Mouse (Mus musculus) intestine, postnatal 0 days (tissue): ENCODE measurements around the gene Parp4. TPM values are rescaled to one million over a fixed set of nuclear protein-coding genes. Genes with fewer than 3 reads are reported as not detected.
A peak's percentile ranks its signal among the peaks of the same experiment; 100 is the strongest.

Source experiments
- ATAC-seq: fragments of 200-750 bp; cut with Nextera tagmentation; 2 replicates; pipeline ENCODE4 v1.8.0; 2017; ENCODE audit warnings: mild to moderate bottlenecking, moderate TSS enrichment, moderate library complexity
- H3K27ac ChIP-seq: fragments of 300-500 bp; sonication (generic); 2 replicates; pipeline ENCODE4 v1.5.1; 2014; ENCODE audit warnings: mild to moderate bottlenecking, low read depth, low read length, moderate library complexity
- H3K27me3 ChIP-seq: fragments of 300-500 bp; sonication (generic); replicated peaks from 2 replicates; pipeline ENCODE4 v1.6.1; 2014; ENCODE audit warnings: low read length, mixed read lengths; ENCODE audit not compliant: control insufficient read depth, insufficient read depth
- H3K36me3 ChIP-seq: fragments of 300-500 bp; sonication (generic); 2 replicates; pipeline ENCODE4 v1.6.1; 2014; ENCODE audit warnings: mild to moderate bottlenecking, moderate library complexity; ENCODE audit not compliant: control insufficient read depth, insufficient read depth
- H3K4me1 ChIP-seq: fragments of 300-500 bp; sonication (generic); replicated peaks from 2 replicates; pipeline ENCODE4 v1.6.1; 2014; ENCODE audit warnings: antibody characterized with exemption, low read length, mixed read lengths; ENCODE audit not compliant: control insufficient read depth, insufficient read depth
- H3K4me2 ChIP-seq: fragments of 300-500 bp; sonication (generic); replicated peaks from 2 replicates; pipeline ENCODE4 v1.6.1; 2014; ENCODE audit warnings: low read depth, mild to moderate bottlenecking, moderate library complexity
- H3K4me3 ChIP-seq: fragments of 300-500 bp; sonication (generic); 2 replicates; pipeline ENCODE4 v1.5.1; 2014; ENCODE audit warnings: low read depth, low read length
- H3K9ac ChIP-seq: fragments of 300-500 bp; sonication (generic); 2 replicates; pipeline ENCODE4 v1.6.1; 2014; ENCODE audit warnings: mild to moderate bottlenecking, low read depth, low read length
- H3K9me3 ChIP-seq: fragments of 300-500 bp; sonication (generic); 2 replicates; pipeline ENCODE4 v1.6.1; 2016; ENCODE audit warnings: mixed run types; ENCODE audit not compliant: control insufficient read depth
- CTCF ChIP-seq: sonication (generic); IDR thresholded peaks from 2 replicates; pipeline ENCODE4 v1.5.1; 2016; ENCODE audit warnings: low read depth, mild to moderate bottlenecking, control low read depth, antibody characterized with exemption, moderate library complexity
- WGBS: fragments of 180-500 bp; shearing (Covaris S2); extraction: QIAGEN DNeasy Blood & Tissue Kit; methylation state at CpG from one replicate; pipeline ENCODE4 v1.1.7; 2014; 5-methylcytosine and 5-hydroxymethylcytosine counted together
- polyA plus RNA-seq: library from polyadenylated mRNA; unstranded; fragments of >200 nt; fragmentation: Nextera tagmentation; extraction: Ambion mirVana; gene quantifications from 2 replicates; pipeline ENCODE4 v1.2.1, GENCODE M21; 2015

Parp4 gene
- polyA plus RNA-seq, 1 experiment from 2014 or later, result 12.2 TPM

- no peak for ATAC-seq
- WGBS, result 93% methylated on average over 7 of the region's 7 CpGs
Measured at GRCm38 (mm10) chr14:56553331-56553730, 22.1 kb upstream of the Parp4 start.

GRCm38 (mm10) chr14:56554716-56555115 is 20.7 kb upstream of the Parp4 start:
- no peak for TF ChIP-seq CTCF
- Histone ChIP-seq H3K36me3 (peaks cover 5% of the 10 kb centered on the region; the same call in 1 of the 2 replicates), H3K27me3 (no peaks in the 10 kb centered on the region), H3K9me3 (no peaks in the 10 kb centered on the region), H3K4me2 (no peak overlapping the region), H3K4me1 (no peaks in the 10 kb centered on the region), H3K27ac (no peak overlapping the region), H3K4me3 (no peak overlapping the region), H3K9ac (no peak overlapping the region)
- 89% methylated on average over 2 of the region's 2 CpGs for WGBS
- ATAC-seq, result no peak

More at GRCm38 (mm10) chr14:56553331-56553730, 22.1 kb upstream of the Parp4 start:
- Histone ChIP-seq H3K27ac (no peak overlapping the region), H3K9me3 (no peaks in the 10 kb centered on the region), H3K4me2 (no peak overlapping the region), H3K4me3 (no peak overlapping the region), H3K27me3 (no peaks in the 10 kb centered on the region), H3K4me1 (no peaks in the 10 kb centered on the region), H3K36me3 (peaks cover 5% of the 10 kb centered on the region), H3K9ac (no peak overlapping the region)
- no peak for TF ChIP-seq CTCF

GRCm38 (mm10) chr14:56559134-56559533 is 16.3 kb upstream of the Parp4 start:
- H3K27me3 ChIP-seq, result no peaks in the 10 kb centered on the region
- no peak overlapping the region for H3K4me2 ChIP-seq
- no peak overlapping the region for H3K27ac ChIP-seq
- 79% methylated on average over 3 of the region's 3 CpGs for WGBS
- H3K36me3 ChIP-seq, result peaks cover 14% of the 10 kb centered on the region; the same call in 1 of the 2 replicates
- TF ChIP-seq CTCF, result no peak
- no peaks in the 10 kb centered on the region for H3K4me1 ChIP-seq
- no peak overlapping the region for H3K9ac ChIP-seq
- H3K9me3 ChIP-seq, result no peaks in the 10 kb centered on the region
- H3K4me3 ChIP-seq, result no peak overlapping the region
- ATAC-seq, result no peak

- 74% methylated on average over 7 of the region's 7 CpGs for WGBS
- Histone ChIP-seq H3K4me1 (no peaks in the 10 kb centered on the region), H3K4me2 (no peak overlapping the region), H3K27ac (no peak overlapping the region), H3K9me3 (no peaks in the 10 kb centered on the region), H3K27me3 (no peaks in the 10 kb centered on the region), H3K4me3 (no peak overlapping the region), H3K9ac (no peak overlapping the region), H3K36me3 (peaks cover 10% of the 10 kb centered on the region; the same call in 1 of the 2 replicates)
- no peak for TF ChIP-seq CTCF
- ATAC-seq, result no peak
Measured at GRCm38 (mm10) chr14:56567476-56567875, 7.9 kb upstream of the Parp4 start.

- Histone ChIP-seq H3K36me3 (no peaks in the 10 kb centered on the region), H3K4me2 (no peak overlapping the region), H3K9me3 (no peaks in the 10 kb centered on the region), H3K9ac (no peak overlapping the region), H3K27ac (no peak overlapping the region), H3K4me1 (no peaks in the 10 kb centered on the region), H3K4me3 (no peak overlapping the region), H3K27me3 (no peaks in the 10 kb centered on the region)
- WGBS, result 85% methylated on average over 4 of the region's 4 CpGs
- no peak for ATAC-seq
- TF ChIP-seq CTCF, result no peak
Measured at GRCm38 (mm10) chr14:56569041-56569440, 6.4 kb upstream of the Parp4 start.

DNA sequence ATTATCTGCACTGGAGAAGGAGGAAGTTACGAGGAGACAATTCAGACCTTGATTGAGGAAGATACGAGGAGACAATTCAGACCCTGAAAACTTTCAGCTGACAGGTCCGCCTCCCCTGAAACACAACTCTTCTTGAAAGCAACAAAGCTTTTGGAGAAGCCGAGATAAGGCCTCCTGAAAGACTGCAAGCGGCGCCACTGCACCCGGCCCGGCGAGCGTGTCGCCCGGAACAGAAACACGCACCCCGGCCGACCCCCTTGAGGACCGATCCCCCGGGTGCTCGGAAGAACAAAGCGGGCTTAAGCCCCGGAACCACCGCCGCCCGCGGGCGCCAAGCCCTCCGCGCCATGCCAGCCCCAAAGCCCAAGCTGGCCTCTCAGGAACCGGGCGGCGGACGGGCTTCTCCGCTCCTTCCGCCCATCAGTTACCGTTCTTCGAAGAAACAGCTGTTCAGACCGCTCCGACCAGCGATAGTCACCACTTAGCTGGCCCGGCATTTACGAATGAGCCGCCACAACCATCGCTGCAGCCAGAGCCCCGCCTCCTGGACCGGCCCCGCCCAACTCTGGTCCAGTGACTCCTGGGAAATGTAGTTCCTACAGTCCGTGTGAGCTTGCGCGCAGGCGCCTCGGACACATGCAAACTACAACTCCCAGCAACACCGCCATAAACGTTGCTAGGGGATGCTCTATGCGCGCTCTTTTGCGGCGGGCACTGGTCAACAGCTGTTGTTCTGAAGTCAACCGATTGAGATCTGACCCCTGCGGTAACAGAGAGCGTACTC is 3.9 kb upstream of the Parp4 start:
- Histone ChIP-seq H3K27ac (no peak overlapping the region), H3K4me1 (no peaks in the 10 kb centered on the region), H3K4me2 (peak overlapping the region; percentile 78), H3K27me3 (no peaks in the 10 kb centered on the region), H3K36me3 (no peaks in the 10 kb centered on the region), H3K9ac (peak overlapping the region; percentile 5; the same call in 1 of the 2 replicates), H3K9me3 (no peaks in the 10 kb centered on the region), H3K4me3 (peak overlapping the region; percentile 60)
- under 1% methylated on average over 57 of the region's 59 CpGs for WGBS
- peak; percentile 93 for ATAC-seq
- no peak for TF ChIP-seq CTCF
